Mouse (Mus musculus) forelimb bud, embryonic 11.5 days (tissue): Measurements from ENCODE around the gene Palm2.
"Not testable (repeated sequence)": the region's sequence is repeated elsewhere in the genome, so short reads cannot be mapped to it uniquely, and the experiment has no call there.

ENCODE experiments used
- DNase-seq: peaks from one replicate; pipeline ENCODE4 v3.0.0-alpha.2; 2012; ENCODE audit warnings: low read depth, low spot score

Palm2 gene

GRCm38 (mm10) chr4:57433941-57434704 lies at the start of gene Palm2:
Gene Palm2, plus strand, starts transcription at chr4:57434247.
- DNase-seq = peak; percentile 68

- no peak for DNase-seq
Observed at GRCm38 (mm10) chr4:57384355-57384754, 49.7 kb upstream of the Palm2 start.

- no peak for DNase-seq
Observed at GRCm38 (mm10) chr4:57391103-57391502, 42.9 kb upstream of the Palm2 start.

- no peak for DNase-seq
Observed at GRCm38 (mm10) chr4:57396414-57396813, 37.6 kb upstream of the Palm2 start.

GRCm38 (mm10) chr4:57412385-57412784 lies 21.7 kb upstream of the Palm2 start:
- not testable (repeated sequence) for DNase-seq

GRCm38 (mm10) chr4:57413016-57413415 lies 21.0 kb upstream of the Palm2 start:
- no peak for DNase-seq

- DNase-seq = not testable (repeated sequence)
Observed at GRCm38 (mm10) chr4:57413670-57414069, 20.4 kb upstream of the Palm2 start.

GRCm38 (mm10) chr4:57424011-57424410 lies 10.0 kb upstream of the Palm2 start:
- no peak for DNase-seq

GRCm38 (mm10) chr4:57428317-57428716 lies 5.7 kb upstream of the Palm2 start:
- DNase-seq = no peak

GRCm38 (mm10) chr4:57434705-57435360 lies 786 bp downstream of the Palm2 start:
- no peak for DNase-seq

GRCm38 (mm10) chr4:57436286-57436685 lies 2.2 kb downstream of the Palm2 start:
- no peak for DNase-seq

GRCm38 (mm10) chr4:57446082-57446481 lies 12.0 kb downstream of the Palm2 start:
- DNase-seq = no peak

GRCm38 (mm10) chr4:57446854-57447444 lies 12.9 kb downstream of the Palm2 start:
- DNase-seq = no peak

GRCm38 (mm10) chr4:57451896-57452295 lies 17.8 kb downstream of the Palm2 start:
- DNase-seq = peak; percentile 74

- no peak for DNase-seq
Observed at GRCm38 (mm10) chr4:57452661-57453060, 18.6 kb downstream of the Palm2 start.

GRCm38 (mm10) chr4:57462378-57462777 lies 28.3 kb downstream of the Palm2 start:
- peak; percentile 35 for DNase-seq

GRCm38 (mm10) chr4:57482435-57482834 lies 48.4 kb downstream of the Palm2 start:
- DNase-seq = no peak

- no peak for DNase-seq
Observed at GRCm38 (mm10) chr4:57486392-57486791, 52.3 kb downstream of the Palm2 start.

- DNase-seq = no peak
Observed at GRCm38 (mm10) chr4:57489887-57490286, 55.8 kb downstream of the Palm2 start.

- DNase-seq = no peak
Observed at GRCm38 (mm10) chr4:57504792-57505191, 70.7 kb downstream of the Palm2 start.

- DNase-seq = no peak
Observed at GRCm38 (mm10) chr4:57510576-57510975, 76.5 kb downstream of the Palm2 start.

GRCm38 (mm10) chr4:57511734-57512133 lies 77.7 kb downstream of the Palm2 start:
- DNase-seq = no peak
